Mouse (Mus musculus) inflammation-experienced regulatory T-cells, adult 6 months (primary cell): ENCODE measurements around the gene Ppp1r35. TPM values are rescaled to one million over a fixed set of nuclear protein-coding genes. Genes with fewer than 3 reads are reported as not detected.

Experiments
- polyA plus RNA-seq, 3 experiments: library from polyadenylated mRNA; unstranded; fragments of 100-300 nt; shearing (Covaris generic); gene quantifications; one replicate each; pipeline ENCODE4 v1.2.1; 2017

Gene Ppp1r35
- polyA plus RNA-seq, 3 experiments from 2014 or later = 6.0 to 10.9 (median 6.5) TPM

Other genes with a start within 250 kb of the Ppp1r35 start
- not detected for gene Epo, start 245.6 kb upstream of the Ppp1r35 start, polyA plus RNA-seq
- 10 to 100 TPM; 63.1 to 85.4 (median 72.9) TPM for gene Gnb2, start 245.3 kb upstream of the Ppp1r35 start, polyA plus RNA-seq
- gene Actl6b, start 225.3 kb upstream of the Ppp1r35 start, polyA plus RNA-seq = not detected
- gene Tfr2, start 209.0 kb upstream of the Ppp1r35 start, polyA plus RNA-seq = 1 to 10 TPM in 2 of 3 experiments, not detected in 1; 1.3 to 1.9 TPM
- gene Mospd3, start 177.8 kb upstream of the Ppp1r35 start, polyA plus RNA-seq = 10 to 100 TPM; 24.5 to 34.8 (median 31.0) TPM
- gene Pcolce, start 165.1 kb upstream of the Ppp1r35 start, polyA plus RNA-seq = under 1 TPM in 2 of 3 experiments, not detected in 1; 0.40 to 0.80 TPM
- gene Fbxo24, start 149.8 kb upstream of the Ppp1r35 start, polyA plus RNA-seq = under 1 TPM in 2 of 3 experiments, not detected in 1; 0.33 to 0.67 TPM
- 10 to 100 TPM; 57.9 to 66.2 (median 65.6) TPM for gene Lrch4, start 149.7 kb upstream of the Ppp1r35 start, polyA plus RNA-seq
- 10 to 100 TPM in 2 of 3 experiments, 1 to 10 TPM in 1; 8.6 to 14.1 (median 13.3) TPM for gene Gm20605, start 149.7 kb upstream of the Ppp1r35 start, polyA plus RNA-seq
- gene Sap25, start 137.5 kb upstream of the Ppp1r35 start, polyA plus RNA-seq = 10 to 100 TPM; 18.2 to 49.8 (median 44.0) TPM
- gene Irs3, start 133.1 kb upstream of the Ppp1r35 start, polyA plus RNA-seq = not detected
- gene Agfg2, start 94.1 kb upstream of the Ppp1r35 start, polyA plus RNA-seq = 10 to 100 TPM; 16.1 to 21.7 (median 16.4) TPM
- under 1 TPM in 2 of 3 experiments, not detected in 1; 0.12 to 0.20 TPM for gene Nyap1, start 37.2 kb upstream of the Ppp1r35 start, polyA plus RNA-seq
- gene Tsc22d4, start 33.1 kb upstream of the Ppp1r35 start, polyA plus RNA-seq = 10 to 100 TPM; 43.3 to 83.4 (median 64.7) TPM
- 10 to 100 TPM; 13.1 to 32.7 (median 29.8) TPM for gene Mepce, start 8.8 kb downstream of the Ppp1r35 start, polyA plus RNA-seq
- gene Zcwpw1, start 8.9 kb downstream of the Ppp1r35 start, polyA plus RNA-seq = 10 to 100 TPM in 2 of 3 experiments, 1 to 10 TPM in 1; 4.7 to 12.0 (median 11.0) TPM
- under 1 TPM in 2 of 3 experiments, not detected in 1; 0.19 to 0.79 TPM for gene Pilra, start 57.4 kb downstream of the Ppp1r35 start, polyA plus RNA-seq
- under 1 TPM in 1 of 3 experiments, not detected in 2; 0.38 TPM for gene Pilrb1, start 79.3 kb downstream of the Ppp1r35 start, polyA plus RNA-seq
- gene Pilrb2, start 93.0 kb downstream of the Ppp1r35 start, polyA plus RNA-seq = not detected
- not detected for gene Cyp3a13, start 142.8 kb downstream of the Ppp1r35 start, polyA plus RNA-seq
- not detected for gene Gjc3, start 184.2 kb downstream of the Ppp1r35 start, polyA plus RNA-seq
- gene Azgp1, start 202.7 kb downstream of the Ppp1r35 start, polyA plus RNA-seq = not detected
- gene Smok3a, start 242.4 kb downstream of the Ppp1r35 start, polyA plus RNA-seq = not detected
- gene Smok3b, start 242.6 kb downstream of the Ppp1r35 start, polyA plus RNA-seq = not detected